Mouse (Mus musculus): ENCODE measurements around the gene Myt1. TPM values are rescaled to one million over a fixed set of nuclear protein-coding genes. Genes with fewer than 3 reads are reported as not detected.
"Not testable (repeated sequence)": the region's sequence is repeated elsewhere in the genome, so short reads cannot be mapped to it uniquely, and the experiment has no call there.

Myt1 gene
- polyA plus RNA-seq, 1 experiment from 2014 or later: 33.0 TPM

GRCm38 (mm10) chr2:181793186-181793585 lies 30.1 kb downstream of the Myt1 start:
- H3K9me3 ChIP-seq; H3K4me1 ChIP-seq (replicated peaks); H3K4me3 ChIP-seq; H3K27ac ChIP-seq; H3K27me3 ChIP-seq (ENCODE audit: insufficient read depth, poor library complexity, severe bottlenecking); DNase-seq (ENCODE audit: low spot score): not testable (repeated sequence)
- 90% methylated on average over 8 of the region's 8 CpGs for WGBS
- peaks cover 80% of the 10 kb centered on the region for H3K36me3 ChIP-seq

- DNase-seq (ENCODE audit: low spot score): no peak
- 61% methylated on average over 3 of the region's 3 CpGs for WGBS
Measured at GRCm38 (mm10) chr2:181795641-181796130, 32.6 kb downstream of the Myt1 start.

GRCm38 (mm10) chr2:181797672-181798071 lies 34.5 kb downstream of the Myt1 start:
- H3K27me3 ChIP-seq (ENCODE audit: insufficient read depth, poor library complexity, severe bottlenecking): no peaks in the 10 kb centered on the region
- H3K9me3 ChIP-seq: no peaks in the 10 kb centered on the region
- no peak overlapping the region for H3K4me3 ChIP-seq
- H3K27ac ChIP-seq: no peak overlapping the region
- DNase-seq (ENCODE audit: low spot score): no peak
- H3K36me3 ChIP-seq: peaks cover 60% of the 10 kb centered on the region
- 80% methylated on average over 8 of the region's 8 CpGs for WGBS
- H3K4me1 ChIP-seq (replicated peaks): peaks cover 8% of the 10 kb centered on the region; the same call in 1 of the 2 replicates

More at GRCm38 (mm10) chr2:181795641-181796130, 32.6 kb downstream of the Myt1 start:
- H3K27me3 ChIP-seq (ENCODE audit: insufficient read depth, poor library complexity, severe bottlenecking): no peaks in the 10 kb centered on the region
- H3K4me1 ChIP-seq (replicated peaks): peaks cover 3% of the 10 kb centered on the region; the same call in 1 of the 2 replicates
- H3K36me3 ChIP-seq: peaks cover 62% of the 10 kb centered on the region
- H3K9me3 ChIP-seq: no peaks in the 10 kb centered on the region
- no peak overlapping the region for H3K27ac ChIP-seq
- H3K4me3 ChIP-seq: no peak overlapping the region

GRCm38 (mm10) chr2:181829032-181829650 lies 66.0 kb downstream of the Myt1 start:
- no peaks in the 10 kb centered on the region for H3K4me1 ChIP-seq (replicated peaks)
- H3K4me3 ChIP-seq: no peak overlapping the region
- no peak for DNase-seq (ENCODE audit: low spot score)
- 78% methylated on average over 2 of the region's 2 CpGs for WGBS
- H3K36me3 ChIP-seq: peaks cover 39% of the 10 kb centered on the region
- H3K27ac ChIP-seq: no peak overlapping the region
- no peaks in the 10 kb centered on the region for H3K9me3 ChIP-seq
- no peaks in the 10 kb centered on the region for H3K27me3 ChIP-seq (ENCODE audit: insufficient read depth, poor library complexity, severe bottlenecking)

- peaks cover 9% of the 10 kb centered on the region; the same call in 1 of the 2 replicates for H3K36me3 ChIP-seq
- no peak overlapping the region for H3K27ac ChIP-seq
- peaks cover 7% of the 10 kb centered on the region for H3K4me1 ChIP-seq (replicated peaks)
- H3K27me3 ChIP-seq (ENCODE audit: insufficient read depth, poor library complexity, severe bottlenecking): no peaks in the 10 kb centered on the region
- no peak overlapping the region for H3K4me3 ChIP-seq
- 75% methylated on average over 2 of the region's 2 CpGs for WGBS
- DNase-seq (ENCODE audit: low spot score): no peak
- no peaks in the 10 kb centered on the region for H3K9me3 ChIP-seq
Measured at GRCm38 (mm10) chr2:181832745-181833144, 69.6 kb downstream of the Myt1 start.

- Histone ChIP-seq H3K4me1 (replicated peaks) (peaks cover 18% of the 10 kb centered on the region), H3K4me3 (peak within 1 kb of the TSS; percentile 86), H3K36me3 (peaks cover 5% of the 10 kb centered on the region), H3K9me3 (no peaks in the 10 kb centered on the region), H3K27ac (peak within 1 kb of the TSS; percentile 91), H3K27me3 (ENCODE audit: insufficient read depth, poor library complexity, severe bottlenecking) (no peaks in the 10 kb centered on the region)
- peak; percentile 93 for DNase-seq (ENCODE audit: low spot score)
- whole genome bisulfite sequencing: 1% methylated on average over 35 of the region's 35 CpGs
Measured at GRCm38 (mm10) chr2:181837372-181838292, 74.5 kb downstream of the Myt1 start, which contains the start of gene Pcmtd2. TSS of gene Pcmtd2 (plus strand) at chr2:181837854.

GRCm38 (mm10) chr2:181838293-181838680 lies 75.2 kb downstream of the Myt1 start:
- H3K27ac ChIP-seq: peak overlapping the region; percentile 91
- H3K4me3 ChIP-seq: peak overlapping the region; percentile 86
- no peaks in the 10 kb centered on the region for H3K9me3 ChIP-seq
- H3K4me1 ChIP-seq (replicated peaks): peaks cover 18% of the 10 kb centered on the region
- peaks cover 9% of the 10 kb centered on the region for H3K36me3 ChIP-seq
- DNase-seq (ENCODE audit: low spot score): no peak
- H3K27me3 ChIP-seq (ENCODE audit: insufficient read depth, poor library complexity, severe bottlenecking): no peaks in the 10 kb centered on the region
- WGBS: 3% methylated on average over 3 of the region's 3 CpGs

- Histone ChIP-seq H3K9me3 (no peaks in the 10 kb centered on the region), H3K36me3 (peaks cover 65% of the 10 kb centered on the region), H3K4me3 (no peak overlapping the region), H3K4me1 (replicated peaks) (no peaks in the 10 kb centered on the region), H3K27me3 (ENCODE audit: insufficient read depth, poor library complexity, severe bottlenecking) (no peaks in the 10 kb centered on the region), H3K27ac (no peak overlapping the region)
- WGBS: 85% methylated on average over 5 of the region's 5 CpGs
- no peak for DNase-seq (ENCODE audit: low spot score)
Measured at GRCm38 (mm10) chr2:181845709-181846394, 82.7 kb downstream of the Myt1 start.

GRCm38 (mm10) chr2:181863791-181864535 lies 100.8 kb downstream of the Myt1 start, which contains the start of gene Polr3k:
TSS of gene Polr3k (plus strand) at chr2:181864337.
- Histone ChIP-seq H3K9me3 (no peaks in the 10 kb centered on the region), H3K4me3 (peak within 1 kb of the TSS; percentile 84), H3K36me3 (peaks cover 27% of the 10 kb centered on the region), H3K4me1 (replicated peaks) (peaks cover 17% of the 10 kb centered on the region), H3K27me3 (ENCODE audit: insufficient read depth, poor library complexity, severe bottlenecking) (no peaks in the 10 kb centered on the region), H3K27ac (peak within 1 kb of the TSS; percentile 92)
- under 1% methylated on average over 35 of the region's 35 CpGs for WGBS
- DNase-seq (ENCODE audit: low spot score): peak; percentile 95

GRCm38 (mm10) chr2:181864536-181864860 lies 101.4 kb downstream of the Myt1 start:
- Histone ChIP-seq H3K27ac (peak overlapping the region; percentile 92), H3K36me3 (peaks cover 33% of the 10 kb centered on the region), H3K4me1 (replicated peaks) (peaks cover 17% of the 10 kb centered on the region), H3K4me3 (peak overlapping the region; percentile 84), H3K9me3 (no peaks in the 10 kb centered on the region), H3K27me3 (ENCODE audit: insufficient read depth, poor library complexity, severe bottlenecking) (no peaks in the 10 kb centered on the region)
- no peak for DNase-seq (ENCODE audit: low spot score)
- under 1% methylated on average over 22 of the region's 22 CpGs for WGBS

- no peaks in the 10 kb centered on the region for H3K9me3 ChIP-seq
- no peak overlapping the region for H3K27ac ChIP-seq
- peaks cover 57% of the 10 kb centered on the region for H3K36me3 ChIP-seq
- DNase-seq (ENCODE audit: low spot score): peak; percentile 70
- WGBS: 63% methylated on average over 5 of the region's 5 CpGs
- peaks cover 17% of the 10 kb centered on the region for H3K4me1 ChIP-seq (replicated peaks)
- H3K27me3 ChIP-seq (ENCODE audit: insufficient read depth, poor library complexity, severe bottlenecking): no peaks in the 10 kb centered on the region
- no peak overlapping the region for H3K4me3 ChIP-seq
Measured at GRCm38 (mm10) chr2:181866931-181867330, 103.8 kb downstream of the Myt1 start.

- H3K4me1 ChIP-seq (replicated peaks): no peaks in the 10 kb centered on the region
- H3K27ac ChIP-seq: no peak overlapping the region
- DNase-seq (ENCODE audit: low spot score): no peak
- H3K36me3 ChIP-seq: peaks cover 87% of the 10 kb centered on the region
- WGBS: 99% methylated on average over 2 of the region's 2 CpGs
- no peak overlapping the region for H3K4me3 ChIP-seq
- H3K27me3 ChIP-seq (ENCODE audit: insufficient read depth, poor library complexity, severe bottlenecking): no peaks in the 10 kb centered on the region
- no peaks in the 10 kb centered on the region for H3K9me3 ChIP-seq
Measured at GRCm38 (mm10) chr2:181871039-181871438, 107.9 kb downstream of the Myt1 start.
